Mouse (Mus musculus): ENCODE measurements around the gene Gm26657. TPM values are rescaled to one million over a fixed set of nuclear protein-coding genes. Genes with fewer than 3 reads are reported as not detected.

The Gm26657 gene
- not detected in 2 replicates for polyA plus RNA-seq (2016; fragmentation: Nextera tagmentation; extraction: Ambion mirVana)

- H3K27ac ChIP-seq (replicated peaks): no peak within 1 kb of the TSS
- H3K4me2 ChIP-seq (replicated peaks): no peak within 1 kb of the TSS
- no peaks in the 10 kb centered on the region for H3K4me1 ChIP-seq
- no peak within 1 kb of the TSS for H3K4me3 ChIP-seq
- H3K36me3 ChIP-seq: peaks cover 19% of the 10 kb centered on the region
- H3K9me3 ChIP-seq: no peaks in the 10 kb centered on the region
- 91% methylated on average over 18 of the region's 18 CpGs for WGBS
- ATAC-seq (ENCODE audit: low FRiP score, low read depth): no peak
- H3K9ac ChIP-seq (replicated peaks): no peak within 1 kb of the TSS
- H3K27me3 ChIP-seq: no peaks in the 10 kb centered on the region
These were observed at the start of gene Gm26657 for GRCm38 (mm10) chr4:56740020-56740485. TSS of gene Gm26657 (plus strand) at chr4:56740070.

- no peak overlapping the region for H3K9ac ChIP-seq (replicated peaks)
These were observed 43.5 kb upstream of the Gm26657 start for GRCm38 (mm10) chr4:56696401-56696800.

GRCm38 (mm10) chr4:56698671-56699070, 41.2 kb upstream of the Gm26657 start:
- ATAC-seq (ENCODE audit: low FRiP score, low read depth): no peak
- Histone ChIP-seq H3K9ac (replicated peaks) (no peak overlapping the region), H3K4me1 (peaks cover 7% of the 10 kb centered on the region; the same call in 1 of the 2 replicates), H3K4me3 (no peak overlapping the region), H3K9me3 (no peaks in the 10 kb centered on the region), H3K4me2 (replicated peaks) (no peak overlapping the region), H3K36me3 (no peaks in the 10 kb centered on the region), H3K27me3 (no peaks in the 10 kb centered on the region), H3K27ac (replicated peaks) (no peak overlapping the region)
- WGBS: 71% methylated on average over 5 of the region's 5 CpGs

More at GRCm38 (mm10) chr4:56696401-56696800, 43.5 kb upstream of the Gm26657 start:
- Histone ChIP-seq H3K36me3 (no peaks in the 10 kb centered on the region), H3K4me2 (replicated peaks) (no peak overlapping the region), H3K9me3 (no peaks in the 10 kb centered on the region), H3K27me3 (no peaks in the 10 kb centered on the region), H3K27ac (replicated peaks) (no peak overlapping the region), H3K4me3 (no peak overlapping the region), H3K4me1 (no peaks in the 10 kb centered on the region)
- ATAC-seq (ENCODE audit: low FRiP score, low read depth): no peak
- 75% methylated on average over 7 of the region's 7 CpGs for WGBS

GRCm38 (mm10) chr4:56702234-56702633, 37.6 kb upstream of the Gm26657 start:
- Histone ChIP-seq H3K36me3 (no peaks in the 10 kb centered on the region), H3K9ac (replicated peaks) (no peak overlapping the region), H3K4me3 (no peak overlapping the region), H3K4me2 (replicated peaks) (peak overlapping the region; percentile 31), H3K9me3 (no peaks in the 10 kb centered on the region), H3K27ac (replicated peaks) (no peak overlapping the region), H3K4me1 (peaks cover 12% of the 10 kb centered on the region), H3K27me3 (no peaks in the 10 kb centered on the region)
- WGBS: under 1% methylated on average over 10 of the region's 10 CpGs
- no peak for ATAC-seq (ENCODE audit: low FRiP score, low read depth)

- no peak overlapping the region for H3K4me3 ChIP-seq
- no peak overlapping the region for H3K9ac ChIP-seq (replicated peaks)
- H3K27ac ChIP-seq (replicated peaks): no peak overlapping the region
- H3K9me3 ChIP-seq: no peaks in the 10 kb centered on the region
- WGBS: 81% methylated on average over 3 of the region's 3 CpGs
- peaks cover 8% of the 10 kb centered on the region for H3K4me1 ChIP-seq
- no peak for ATAC-seq (ENCODE audit: low FRiP score, low read depth)
- H3K27me3 ChIP-seq: no peaks in the 10 kb centered on the region
- no peaks in the 10 kb centered on the region for H3K36me3 ChIP-seq
- no peak overlapping the region for H3K4me2 ChIP-seq (replicated peaks)
These were observed 26.7 kb upstream of the Gm26657 start for GRCm38 (mm10) chr4:56713155-56713554.

DNA sequence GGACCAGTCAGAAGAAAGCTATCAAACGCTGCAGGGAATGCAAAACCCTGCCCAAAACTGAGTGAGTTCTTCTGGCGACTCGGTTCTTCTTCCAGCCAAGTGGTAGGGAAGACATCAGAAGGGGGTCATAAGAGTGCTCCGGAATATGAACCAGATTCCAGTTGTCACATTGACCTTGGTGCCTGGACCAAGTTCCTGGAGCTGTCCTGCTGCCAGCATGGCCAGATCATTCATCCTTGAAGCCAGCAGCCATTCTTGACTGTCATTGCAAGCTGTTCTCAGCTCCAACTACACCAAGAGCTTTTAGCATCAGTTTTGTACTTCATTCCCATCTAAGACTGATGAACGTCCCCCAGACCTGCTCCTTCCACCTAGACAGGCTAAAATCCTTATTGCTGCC, 23.1 kb upstream of the Gm26657 start:
- no peaks in the 10 kb centered on the region for H3K27me3 ChIP-seq
- H3K9ac ChIP-seq (replicated peaks): no peak overlapping the region
- no peak overlapping the region for H3K4me3 ChIP-seq
- H3K4me2 ChIP-seq (replicated peaks): no peak overlapping the region
- no peaks in the 10 kb centered on the region for H3K9me3 ChIP-seq
- H3K27ac ChIP-seq (replicated peaks): no peak overlapping the region
- 61% methylated on average over 5 of the region's 5 CpGs for WGBS
- H3K4me1 ChIP-seq: no peaks in the 10 kb centered on the region
- no peak for ATAC-seq (ENCODE audit: low FRiP score, low read depth)
- H3K36me3 ChIP-seq: no peaks in the 10 kb centered on the region

- H3K4me2 ChIP-seq (replicated peaks): no peak overlapping the region
- no peaks in the 10 kb centered on the region for H3K27me3 ChIP-seq
- 90% methylated on average over 3 of the region's 3 CpGs for WGBS
- no peak for ATAC-seq (ENCODE audit: low FRiP score, low read depth)
- H3K4me1 ChIP-seq: no peaks in the 10 kb centered on the region
- no peak overlapping the region for H3K27ac ChIP-seq (replicated peaks)
- no peaks in the 10 kb centered on the region for H3K36me3 ChIP-seq
- H3K4me3 ChIP-seq: no peak overlapping the region
- H3K9me3 ChIP-seq: no peaks in the 10 kb centered on the region
- H3K9ac ChIP-seq (replicated peaks): no peak overlapping the region
These were observed 21.9 kb upstream of the Gm26657 start for GRCm38 (mm10) chr4:56717932-56718331.

- H3K4me1 ChIP-seq: no peaks in the 10 kb centered on the region
- H3K36me3 ChIP-seq: no peaks in the 10 kb centered on the region
- no peak overlapping the region for H3K9ac ChIP-seq (replicated peaks)
- H3K27ac ChIP-seq (replicated peaks): no peak overlapping the region
- no peak overlapping the region for H3K4me2 ChIP-seq (replicated peaks)
- ATAC-seq (ENCODE audit: low FRiP score, low read depth): no peak
- no peak overlapping the region for H3K4me3 ChIP-seq
- H3K9me3 ChIP-seq: no peaks in the 10 kb centered on the region
- H3K27me3 ChIP-seq: no peaks in the 10 kb centered on the region
- 79% methylated on average over 12 of the region's 12 CpGs for WGBS
These were observed 21.1 kb upstream of the Gm26657 start for GRCm38 (mm10) chr4:56718573-56719442.

DNA sequence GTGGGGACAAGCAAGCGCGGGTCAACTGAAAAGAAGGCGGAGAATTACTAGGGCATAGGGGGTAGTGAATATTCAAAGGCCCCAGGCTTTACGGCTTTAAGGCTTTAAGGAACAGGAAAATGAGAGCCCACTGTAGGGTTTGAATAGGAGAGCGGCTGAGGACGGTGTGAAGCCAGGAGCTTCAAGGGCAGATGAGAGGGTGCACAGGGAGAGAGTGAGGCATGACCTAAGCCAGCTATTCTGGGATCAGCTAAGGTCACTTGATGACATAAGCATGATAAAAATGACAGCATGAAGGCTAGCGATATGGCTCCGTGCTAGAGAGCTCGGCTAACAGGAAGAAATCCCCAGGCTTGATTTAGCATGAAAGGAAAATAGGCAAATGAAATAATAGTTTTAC, 20.4 kb upstream of the Gm26657 start:
- Histone ChIP-seq H3K9me3 (no peaks in the 10 kb centered on the region), H3K36me3 (no peaks in the 10 kb centered on the region), H3K4me1 (no peaks in the 10 kb centered on the region), H3K4me2 (replicated peaks) (no peak overlapping the region), H3K27ac (replicated peaks) (no peak overlapping the region), H3K9ac (replicated peaks) (no peak overlapping the region), H3K27me3 (no peaks in the 10 kb centered on the region), H3K4me3 (no peak overlapping the region)
- 67% methylated on average over 9 of the region's 9 CpGs for WGBS
- ATAC-seq (ENCODE audit: low FRiP score, low read depth): no peak

GRCm38 (mm10) chr4:56720403-56720802, 19.5 kb upstream of the Gm26657 start:
- no peak for ATAC-seq (ENCODE audit: low FRiP score, low read depth)
- Histone ChIP-seq H3K4me1 (no peaks in the 10 kb centered on the region), H3K27me3 (no peaks in the 10 kb centered on the region), H3K4me2 (replicated peaks) (no peak overlapping the region), H3K9me3 (no peaks in the 10 kb centered on the region), H3K9ac (replicated peaks) (no peak overlapping the region), H3K27ac (replicated peaks) (no peak overlapping the region), H3K36me3 (no peaks in the 10 kb centered on the region), H3K4me3 (no peak overlapping the region)
- WGBS: 91% methylated on average over 9 of the region's 9 CpGs

DNA sequence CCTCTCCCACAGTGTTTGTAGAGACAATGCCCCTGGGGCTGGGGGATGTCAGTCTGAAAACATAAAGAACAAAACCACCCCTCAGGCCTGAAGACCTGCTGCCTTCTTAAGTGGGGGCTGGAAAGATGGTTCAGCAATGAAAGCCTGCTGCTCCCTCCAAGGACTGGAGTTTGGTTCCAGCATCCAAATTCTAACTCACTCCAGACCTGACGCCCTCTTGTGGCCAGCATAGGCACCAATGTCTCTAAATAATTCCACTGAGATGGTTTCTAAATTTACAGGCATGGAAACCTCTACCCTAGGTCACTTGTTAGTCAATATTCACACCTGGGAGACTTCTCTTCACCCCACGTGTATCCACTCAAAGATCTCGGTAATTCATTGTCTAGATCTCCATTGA, 18.4 kb upstream of the Gm26657 start:
- 22% methylated on average over 3 of the region's 3 CpGs for WGBS

GRCm38 (mm10) chr4:56722346-56722745, 17.5 kb upstream of the Gm26657 start:
- no peaks in the 10 kb centered on the region for H3K4me1 ChIP-seq
- no peak overlapping the region for H3K27ac ChIP-seq (replicated peaks)
- 63% methylated on average over 6 of the region's 6 CpGs for WGBS
- ATAC-seq (ENCODE audit: low FRiP score, low read depth): no peak
- no peaks in the 10 kb centered on the region for H3K36me3 ChIP-seq
- no peaks in the 10 kb centered on the region for H3K27me3 ChIP-seq
- H3K4me2 ChIP-seq (replicated peaks): no peak overlapping the region
- peaks cover under 1% of the 10 kb centered on the region; the same call in 1 of the 2 replicates for H3K9me3 ChIP-seq
- no peak overlapping the region for H3K9ac ChIP-seq (replicated peaks)
- no peak overlapping the region for H3K4me3 ChIP-seq

More for the DNA sequence above, 18.4 kb upstream of the Gm26657 start:
- no peak overlapping the region for H3K9ac ChIP-seq (replicated peaks)
- H3K4me2 ChIP-seq (replicated peaks): no peak overlapping the region
- no peaks in the 10 kb centered on the region for H3K27me3 ChIP-seq
- H3K4me1 ChIP-seq: no peaks in the 10 kb centered on the region
- no peaks in the 10 kb centered on the region for H3K9me3 ChIP-seq
- no peak overlapping the region for H3K4me3 ChIP-seq
- ATAC-seq (ENCODE audit: low FRiP score, low read depth): no peak
- no peaks in the 10 kb centered on the region for H3K36me3 ChIP-seq
- no peak overlapping the region for H3K27ac ChIP-seq (replicated peaks)

Data from midbrain, embryonic 12.5 days (tissue).